ENCODE assay signal across 10 mouse cellular contexts in genomic region chr6:91679716-91680115, GRCm38 (mm10). TPM values are rescaled to one million over a fixed set of nuclear protein-coding genes. Genes with fewer than 3 reads are reported as not detected.
DNase-seq lines count a peak whose midpoint lies in the region; ATAC-seq lines count a peak whose summit lies in the region.
"Had no signal": no experiment of that assay in that cellular context is flagged by ENCODE, and none has a peak within 500 bp of the region (broad histone marks: within the 10 kb centered on the region; RNA-seq: fewer than 3 reads in every experiment).

No protein-coding gene starts in this region.

- no peaks in the 10 kb centered on the region for H3K27me3 ChIP-seq in liver, embryonic 13.5 days
- H3K27me3 ChIP-seq: limb, embryonic 12.5 days had no signal

- H3K4me3 ChIP-seq in liver, embryonic 13.5 days (replicated peaks) = no peak overlapping the region
- H3K4me3 ChIP-seq: limb, embryonic 12.5 days had no signal

- DNase-seq in left cerebral cortex, postnatal 4 days = peak; percentile 54
- DNase-seq in left cerebral cortex, postnatal 14 days (ENCODE audit: low spot score in 2 of 2) = no peak
- peak; percentile 81 for DNase-seq in Muller cell, postnatal 12 days (ENCODE audit: inconsistent ontology term)
- peak; percentile 62 to 64 for DNase-seq in cerebellum, adult 18-20 months
- no peak for DNase-seq in liver, embryonic 13.5 days
- no peak for DNase-seq in urinary bladder, adult 2 months (ENCODE audit: low spot score)
- no peak for DNase-seq in urinary bladder, adult 18-20 months (ENCODE audit: low spot score in 2 of 2)
- DNase-seq: kidney, postnatal 14 days; midbrain, embryonic 14.5 days had no signal

- ATAC-seq in liver, embryonic 13.5 days (ENCODE audit: low read depth) = no peak

- H3K9me3 ChIP-seq in liver, embryonic 13.5 days (replicated peaks) = no peaks in the 10 kb centered on the region
- H3K9me3 ChIP-seq: limb, embryonic 12.5 days had no signal

- H3K36me3 ChIP-seq in liver, embryonic 13.5 days = no peaks in the 10 kb centered on the region
- H3K36me3 ChIP-seq: limb, embryonic 12.5 days had no signal

- no peak overlapping the region for H3K27ac ChIP-seq in liver, embryonic 13.5 days
- H3K27ac ChIP-seq: limb, embryonic 12.5 days had no signal

- peaks cover 41% of the 10 kb centered on the region for H3K4me1 ChIP-seq in liver, embryonic 13.5 days (replicated peaks)

- intact Hi-C loops in left cerebral cortex, postnatal 4 days (cut with DNase I) = no loop called here
- intact Hi-C loops in left cerebral cortex, postnatal 14 days (cut with DNase I) = loop anchor here (5.0 to 10.0 kb wide), 2 partner anchors 55 to 152 kb away; no protein-coding TSS in a partner anchor

- H3K4me2 ChIP-seq in liver, embryonic 13.5 days = peak overlapping the region; percentile 61; the same call in 1 of the 2 replicates
- H3K4me2 ChIP-seq: limb, embryonic 12.5 days had no signal

- 72% methylated on average over 6 of the region's 6 CpGs for WGBS in liver, embryonic 13.5 days (ENCODE audit: insufficient replicate concordance)

- no peak overlapping the region for H3K9ac ChIP-seq in liver, embryonic 13.5 days
- H3K9ac ChIP-seq: limb, embryonic 12.5 days had no signal

RNA-seq across cellular contexts. Expression of gene Slc6a6, which starts 4.1 kb away (rescaled TPM):
- 100 to 1,000 TPM; 214 to 227 TPM for total RNA-seq in left cerebral cortex, postnatal 4 days (2021)
- total RNA-seq in left cerebral cortex, postnatal 14 days (2021) = 100 to 1,000 TPM; 159 to 165 TPM
- polyA plus RNA-seq in liver, embryonic 13.5 days (2015; fragmentation: Nextera tagmentation; extraction: Ambion mirVana) = 21.7 and 23.3 TPM in 2 replicates
- 55.0 and 73.2 TPM in 2 replicates for polyA plus RNA-seq in urinary bladder, adult 2 months (2012; rRNA removed)

Comparison
In these comparisons a context has a peak if more than half of its experiments do, and no peak if none do; other contexts are left out.
1. DNase-seq: peak in left cerebral cortex, postnatal 4 days (single experiment), Muller cell, postnatal 12 days (single experiment) and cerebellum, adult 18-20 months (2 of 2); none in left cerebral cortex, postnatal 14 days (0 of 2), liver, embryonic 13.5 days (single experiment), urinary bladder, adult 2 months (single experiment) and urinary bladder, adult 18-20 months (0 of 2).